Mouse (Mus musculus) brain, embryonic 14.5 days (tissue): ENCODE measurements around the gene Pglyrp1.
A peak's percentile ranks its signal among the peaks of the same experiment; 100 is the strongest.

Experiments used
- CTCF ChIP-seq: fragments of 200-500 bp; IDR thresholded peaks from 2 replicates; pipeline ENCODE4 v1.5.1; 2012; ENCODE audit warnings: inconsistent platforms, mild to moderate bottlenecking, moderate library complexity, borderline replicate concordance; ENCODE audit not compliant: insufficient read depth, insufficient read length; ENCODE audit errors: extremely low read depth
- POLR2A ChIP-seq: fragments of 200-500 bp; IDR thresholded peaks from 2 replicates; pipeline ENCODE4 v1.6.1; 2012; ENCODE audit warnings: mild to moderate bottlenecking, inconsistent platforms, borderline replicate concordance; ENCODE audit not compliant: poor library complexity, insufficient read depth, insufficient read length, severe bottlenecking; ENCODE audit errors: extremely low read depth

- TF ChIP-seq CTCF (peak; percentile 36; the same call in 1 of the 2 replicates), POLR2A (no peak)
Measured at GRCm38 (mm10) chr7:18828592-18828991, 42.5 kb upstream of the Pglyrp1 start.
